Mouse (Mus musculus): Measurements from ENCODE around the gene Gab3.
"Not testable (repeated sequence)": the region's sequence is repeated elsewhere in the genome, so short reads cannot be mapped to it uniquely, and the experiment has no call there.

Gab3 gene

GRCm38 (mm10) chrX:75035162-75035561, 50.1 kb downstream of the Gab3 start:
- no peak for DNase-seq (ENCODE audit: low read depth, low spot score)

- not testable (repeated sequence) for DNase-seq (ENCODE audit: low read depth, low spot score)
These were observed 51.2 kb downstream of the Gab3 start for GRCm38 (mm10) chrX:75034054-75034453.

GRCm38 (mm10) chrX:74983734-74984133, 101.5 kb downstream of the Gab3 start:
- no peak for DNase-seq (ENCODE audit: low read depth, low spot score)

GRCm38 (mm10) chrX:74962899-74963298, 122.4 kb downstream of the Gab3 start:
- DNase-seq (ENCODE audit: low read depth, low spot score): not testable (repeated sequence)

GRCm38 (mm10) chrX:74959161-74959560, 126.1 kb downstream of the Gab3 start:
- peak; percentile 0 for DNase-seq (ENCODE audit: low read depth, low spot score)
